Mouse (Mus musculus) hindbrain, postnatal 0 days (tissue): ENCODE measurements around the gene Ctns. TPM values are rescaled to one million over a fixed set of nuclear protein-coding genes. Genes with fewer than 3 reads are reported as not detected.

Experiments
- ATAC-seq: fragments of 200-750 bp; cut with Nextera tagmentation; 2 replicates; pipeline ENCODE4 v1.8.0; 2017; ENCODE audit warnings: mild to moderate bottlenecking, moderate TSS enrichment, moderate library complexity
- DNase-seq: peaks from one replicate; pipeline ENCODE4 v3.0.0-alpha.2; 2015; ENCODE audit warnings: low spot score
- H3K27ac ChIP-seq: fragments of 300-500 bp; sonication (generic); 2 replicates; pipeline ENCODE4 v1.5.1; 2014; ENCODE audit warnings: mild to moderate bottlenecking
- H3K27me3 ChIP-seq: fragments of 300-500 bp; sonication (generic); 2 replicates; pipeline ENCODE4 v1.6.1; 2014; ENCODE audit warnings: low read length, mixed read lengths; ENCODE audit not compliant: insufficient read depth
- H3K36me3 ChIP-seq: fragments of 300-500 bp; sonication (generic); 2 replicates; pipeline ENCODE4 v1.6.1; 2014; ENCODE audit warnings: low read length, mixed read lengths; ENCODE audit not compliant: insufficient read depth
- H3K4me1 ChIP-seq: fragments of 300-500 bp; sonication (generic); 2 replicates; pipeline ENCODE4 v1.6.1; 2014; ENCODE audit warnings: antibody characterized with exemption, low read length, mixed read lengths; ENCODE audit not compliant: insufficient read depth
- H3K4me2 ChIP-seq: fragments of 300-500 bp; sonication (generic); 2 replicates; pipeline ENCODE4 v1.6.1; 2014; ENCODE audit warnings: low read depth, mild to moderate bottlenecking, low read length, moderate library complexity, mixed read lengths
- H3K4me3 ChIP-seq: fragments of 300-500 bp; sonication (generic); 2 replicates; pipeline ENCODE4 v1.5.1; 2014; ENCODE audit warnings: low read length
- H3K9ac ChIP-seq: fragments of 300-500 bp; sonication (generic); replicated peaks from 2 replicates; pipeline ENCODE4 v1.6.1; 2014; ENCODE audit warnings: mild to moderate bottlenecking, low read length, moderate library complexity, mixed read lengths
- H3K9me3 ChIP-seq: fragments of 300-500 bp; sonication (generic); 2 replicates; pipeline ENCODE4 v1.6.1; 2016; ENCODE audit warnings: low read length, mixed read lengths
- CTCF ChIP-seq: IDR thresholded peaks from 2 replicates; pipeline ENCODE4 v1.5.1; 2016; ENCODE audit warnings: antibody characterized with exemption, control low read depth, low read depth
- WGBS: fragments of 180-500 bp; shearing (Covaris S2); extraction: QIAGEN DNeasy Blood & Tissue Kit; methylation state at CpG from one replicate; pipeline ENCODE4 v1.1.7; 2014; 5-methylcytosine and 5-hydroxymethylcytosine counted together
- polyA plus RNA-seq: library from polyadenylated mRNA; unstranded; fragments of >200 nt; fragmentation: Nextera tagmentation; extraction: Ambion mirVana; gene quantifications from 2 replicates; pipeline ENCODE4 v1.2.1, GENCODE M21; 2015
- total RNA-seq: library from RNA; depleted of rRNA; stranded (reverse); fragments of >200 nt; gene quantifications from 2 replicates; pipeline ENCODE4 v1.2.3, GENCODE M21; 2014

The Ctns gene
- total and polyA plus RNA-seq, 2 experiments from 2014 or later: 13.0 to 20.9 TPM

DNA sequence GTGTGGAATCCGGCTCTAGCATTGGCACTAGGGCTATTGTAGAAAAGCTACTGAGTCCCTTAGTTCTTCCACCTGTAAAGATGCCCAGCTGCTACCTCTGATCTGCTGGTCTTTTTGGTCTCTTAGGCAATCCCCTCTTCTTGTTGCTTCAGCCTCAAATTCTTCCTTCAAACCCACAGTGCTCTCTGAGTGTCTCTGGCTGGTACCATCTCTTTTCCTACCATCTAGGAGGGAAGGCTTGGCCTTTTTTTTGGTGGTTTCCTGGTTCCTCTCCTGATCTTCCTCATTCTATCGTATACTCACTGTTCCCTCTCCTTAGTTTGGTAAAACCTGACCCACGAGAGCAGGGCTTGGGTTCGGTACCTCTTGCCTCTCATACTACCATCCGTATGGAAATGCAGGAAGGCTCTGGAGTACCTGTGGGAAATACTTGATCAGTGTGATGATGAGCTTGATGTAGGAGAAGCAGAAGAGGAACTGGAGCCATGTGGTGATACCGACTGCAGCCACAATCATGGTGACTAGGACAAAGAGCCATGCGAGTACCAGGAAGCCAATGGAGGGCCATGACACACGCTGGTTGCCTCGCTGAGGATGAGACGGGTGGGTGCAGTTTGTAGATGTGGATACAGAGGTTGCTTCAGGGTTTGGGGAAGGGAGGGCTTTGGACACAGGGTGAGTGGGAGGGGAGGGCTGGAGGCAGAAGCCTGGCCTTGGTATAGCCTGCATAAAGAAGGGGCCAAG is 12.8 kb downstream of the Ctns start:
- TF ChIP-seq CTCF: no peak
- DNase-seq: no peak
- WGBS: 91% methylated on average over 10 of the region's 10 CpGs
- no peaks in the 10 kb centered on the region for H3K4me1 ChIP-seq
- H3K9ac ChIP-seq: no peak overlapping the region
- H3K27me3 ChIP-seq: no peaks in the 10 kb centered on the region
- H3K27ac ChIP-seq: no peak overlapping the region
- H3K36me3 ChIP-seq: peaks cover 37% of the 10 kb centered on the region; the same call in 1 of the 2 replicates
- H3K9me3 ChIP-seq: no peaks in the 10 kb centered on the region
- no peak overlapping the region for H3K4me2 ChIP-seq
- no peak overlapping the region for H3K4me3 ChIP-seq
- no peak for ATAC-seq

DNA sequence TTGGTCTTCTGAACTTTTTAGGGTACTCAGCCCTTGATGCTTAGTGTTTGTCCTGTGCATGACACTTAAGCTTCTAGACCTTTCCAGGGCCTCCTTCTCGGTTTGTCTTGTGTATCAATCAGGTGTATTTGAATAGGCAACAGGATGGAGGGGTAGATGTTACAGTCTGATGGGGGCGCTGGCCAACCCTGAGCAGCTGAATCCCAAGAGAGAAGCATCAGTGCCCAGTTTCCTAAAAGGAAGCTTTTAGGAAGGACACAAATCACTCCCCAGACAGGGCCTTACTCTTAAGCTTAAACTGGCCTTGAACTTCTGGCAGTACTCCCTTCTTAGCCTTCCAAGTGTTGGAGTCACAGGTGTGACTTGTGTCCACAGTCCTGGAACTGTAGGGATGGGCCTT is 20.9 kb downstream of the Ctns start:
- no peak for ATAC-seq

DNA sequence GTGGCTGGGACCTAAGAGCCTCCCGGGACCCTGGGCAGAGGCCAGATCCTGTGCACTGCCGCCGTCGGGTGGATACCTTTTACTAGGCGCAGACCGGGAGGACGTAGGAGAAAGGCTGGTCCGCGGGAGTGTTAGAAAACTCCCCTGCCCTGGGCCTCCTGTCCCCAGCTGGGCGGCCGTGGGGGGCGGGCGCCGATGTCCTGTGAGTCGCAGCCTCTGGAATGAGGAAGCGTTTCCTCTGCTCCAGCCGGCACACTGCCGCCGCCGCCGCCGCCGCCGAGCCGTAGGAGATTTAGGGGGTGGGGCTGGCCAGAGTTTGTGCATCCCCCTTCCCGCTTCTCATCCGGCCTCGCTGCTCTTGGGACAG is 21.4 kb downstream of the Ctns start:
- Histone ChIP-seq H3K4me2 (peak overlapping the region; percentile 80), H3K4me1 (peaks cover 16% of the 10 kb centered on the region), H3K36me3 (no peaks in the 10 kb centered on the region), H3K9ac (peak overlapping the region; percentile 73), H3K4me3 (peak overlapping the region; percentile 72), H3K9me3 (no peaks in the 10 kb centered on the region), H3K27ac (peak overlapping the region; percentile 87), H3K27me3 (no peaks in the 10 kb centered on the region)
- DNase-seq (peak; percentile 59), ATAC-seq (no peak; the same call in 1 of the 2 replicates)
- WGBS: 0% methylated on average over 28 of the region's 28 CpGs
- TF ChIP-seq CTCF: no peak

More for the DNA sequence above, 20.9 kb downstream of the Ctns start:
- Histone ChIP-seq H3K4me1 (peaks cover 16% of the 10 kb centered on the region), H3K27me3 (no peaks in the 10 kb centered on the region), H3K27ac (peak overlapping the region; percentile 87; the same call in 1 of the 2 replicates), H3K9me3 (no peaks in the 10 kb centered on the region), H3K36me3 (no peaks in the 10 kb centered on the region), H3K4me3 (peak overlapping the region; percentile 72), H3K9ac (peak overlapping the region; percentile 73), H3K4me2 (peak overlapping the region; percentile 80)
- TF ChIP-seq CTCF: peak; percentile 37; the same call in 1 of the 2 replicates
- WGBS: 3% methylated on average over 2 of the region's 2 CpGs
- peak; percentile 25 for DNase-seq

DNA sequence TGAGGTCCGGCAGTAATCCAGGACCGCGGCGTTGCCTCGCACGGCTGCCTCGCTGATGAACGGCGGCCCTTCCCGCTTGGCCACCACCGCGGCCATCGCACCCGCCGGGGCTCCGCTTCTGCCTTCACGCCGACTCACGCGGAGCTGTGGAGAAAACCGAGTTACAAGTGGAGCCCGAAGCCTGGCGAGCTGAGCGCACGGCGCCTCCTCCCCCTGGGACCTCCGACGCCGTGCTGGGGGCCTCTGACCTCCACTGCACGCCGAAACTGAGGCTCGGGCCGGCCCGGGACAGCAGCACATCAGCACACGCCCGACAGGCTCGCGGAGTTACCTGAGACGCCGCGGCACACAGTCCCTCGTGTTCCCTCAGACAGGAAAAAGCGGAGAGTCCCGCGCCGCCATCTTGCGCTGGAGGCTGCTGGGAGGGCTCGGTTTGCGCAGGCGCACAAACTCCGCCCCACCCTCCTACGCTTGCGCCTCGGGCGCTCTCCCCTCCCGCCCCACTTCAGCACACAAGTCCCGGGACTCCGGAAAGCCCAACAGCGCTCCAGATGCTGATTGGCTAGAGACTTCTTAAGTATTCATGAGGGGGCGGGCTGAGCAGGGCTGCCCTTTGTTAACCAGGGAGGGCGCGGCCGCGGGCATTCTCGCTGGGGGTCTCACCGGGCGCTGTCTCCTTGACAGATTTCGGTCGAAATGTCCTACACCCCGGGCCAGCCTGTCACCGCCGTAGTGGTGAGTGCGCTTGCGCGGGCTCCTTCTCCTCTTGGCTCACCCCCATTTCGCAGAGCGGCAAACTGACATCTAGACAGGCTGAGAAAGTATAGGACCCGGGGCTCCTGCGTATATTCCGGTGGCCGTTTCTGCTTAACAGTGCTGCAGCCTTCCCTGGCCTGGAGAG is 22.0 kb downstream of the Ctns start, which contains the start of the genes Emc6 and Tax1bp3:
Gene Emc6 (minus strand): TSS at position 430 of the 901 bp plus-strand sequence.
Gene Tax1bp3 (plus strand): TSS at position 476 of the 901 bp plus-strand sequence.
- peak within 1 kb of the TSS; percentile 72 for H3K4me3 ChIP-seq
- no peaks in the 10 kb centered on the region for H3K27me3 ChIP-seq
- peak; percentile 98 for DNase-seq
- H3K4me2 ChIP-seq: peak within 1 kb of the TSS; percentile 80
- WGBS: under 1% methylated on average over 80 of the region's 81 CpGs
- H3K27ac ChIP-seq: peak within 1 kb of the TSS; percentile 87
- no peak for TF ChIP-seq CTCF
- ATAC-seq: peak; percentile 98
- peaks cover 16% of the 10 kb centered on the region for H3K4me1 ChIP-seq
- no peaks in the 10 kb centered on the region for H3K9me3 ChIP-seq
- H3K36me3 ChIP-seq: no peaks in the 10 kb centered on the region
- H3K9ac ChIP-seq: peak within 1 kb of the TSS; percentile 73

DNA sequence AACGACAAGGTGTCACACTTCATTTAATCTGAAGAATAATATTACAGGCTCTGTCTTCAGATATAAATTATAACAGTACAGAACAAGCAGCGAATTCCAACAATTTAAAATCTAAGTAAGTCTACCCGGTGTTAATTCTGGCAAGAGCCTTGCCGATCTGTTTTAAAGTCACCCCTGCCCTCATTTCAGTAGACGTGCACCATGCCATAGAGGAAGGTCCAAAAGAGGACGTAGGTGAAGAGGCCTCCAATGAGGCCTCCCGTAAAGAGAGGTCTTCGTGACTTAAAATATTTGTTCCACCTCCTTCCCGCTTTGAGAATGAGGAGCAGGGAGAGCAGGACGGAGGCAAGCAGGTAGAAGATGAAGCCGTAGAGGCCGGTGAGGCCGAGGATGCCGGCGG is 22.7 kb downstream of the Ctns start:
- Histone ChIP-seq H3K9me3 (no peaks in the 10 kb centered on the region), H3K4me1 (peaks cover 16% of the 10 kb centered on the region), H3K27me3 (no peaks in the 10 kb centered on the region), H3K4me2 (peak overlapping the region; percentile 80), H3K9ac (peak overlapping the region; percentile 73), H3K4me3 (peak overlapping the region; percentile 72), H3K36me3 (no peaks in the 10 kb centered on the region), H3K27ac (peak overlapping the region; percentile 87)
- under 1% methylated on average over 15 of the region's 15 CpGs for WGBS
- TF ChIP-seq CTCF: no peak
- ATAC-seq (no peak), DNase-seq (no peak)

DNA sequence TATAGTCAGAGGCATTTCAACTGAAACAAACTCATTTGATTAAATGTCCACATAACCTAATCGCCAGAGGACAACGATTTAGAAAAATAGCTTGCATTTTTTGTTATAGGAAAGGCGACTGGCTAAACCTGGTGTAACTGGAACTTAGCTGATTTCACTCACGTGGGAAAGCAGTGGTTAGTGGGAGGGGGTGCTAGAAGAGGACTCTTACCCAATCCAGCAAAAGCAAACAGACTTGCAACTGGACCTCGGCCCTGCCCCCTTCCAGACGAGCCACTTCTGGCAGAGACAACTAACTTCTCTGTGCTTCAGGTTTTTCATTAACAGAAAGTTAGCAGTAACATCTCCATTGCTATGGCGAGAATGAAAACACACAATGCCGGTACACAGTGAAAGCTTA is 23.2 kb downstream of the Ctns start:
- H3K4me1 ChIP-seq: peaks cover 16% of the 10 kb centered on the region

More for the DNA sequence above, 23.2 kb downstream of the Ctns start:
- TF ChIP-seq CTCF: no peak
- 43% methylated on average over 8 of the region's 8 CpGs for WGBS
- Histone ChIP-seq H3K9ac (peak overlapping the region; percentile 73; the same call in 1 of the 2 replicates), H3K4me3 (peak overlapping the region; percentile 72), H3K27me3 (no peaks in the 10 kb centered on the region), H3K36me3 (no peaks in the 10 kb centered on the region), H3K4me2 (peak overlapping the region; percentile 80), H3K9me3 (no peaks in the 10 kb centered on the region), H3K27ac (no peak overlapping the region)
- no peak for ATAC-seq
- DNase-seq: no peak
